Mouse (Mus musculus) G1E (cell line): Measurements from ENCODE around the gene Taar9.

Experiments used
- CTCF ChIP-seq: IDR thresholded peaks from 2 replicates; pipeline ENCODE4 v1.5.1; 2012; ENCODE audit warnings: low read depth, low read length, inconsistent platforms, mixed read lengths
- GATA1 ChIP-seq: IDR thresholded peaks from 2 replicates; pipeline ENCODE4 v1.6.1; 2012; ENCODE audit warnings: borderline replicate concordance, low read length, inconsistent platforms, mixed read lengths

DNA sequence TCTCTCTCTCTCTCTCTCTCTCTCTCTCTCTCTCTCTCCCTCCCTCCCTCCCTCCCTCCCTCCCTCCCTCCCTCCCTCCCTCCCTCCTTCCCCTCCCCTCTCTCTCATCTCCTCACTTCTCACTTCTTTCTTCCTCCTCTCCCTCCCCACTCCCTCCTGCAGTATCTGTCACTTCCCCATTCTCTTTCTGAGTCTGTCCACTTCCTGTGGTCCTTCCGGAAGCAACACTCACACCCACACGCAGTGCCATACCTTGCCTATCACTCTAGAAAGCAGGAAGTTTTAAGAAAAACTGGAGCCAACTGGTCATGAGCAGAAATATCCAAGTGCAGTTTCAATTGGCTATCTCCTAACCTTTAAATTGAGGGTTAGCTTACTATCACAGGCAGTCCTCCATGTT, 23.8 kb upstream of the Taar9 start:
- no peak for TF ChIP-seq GATA1
- TF ChIP-seq CTCF: no peak
